Mouse (Mus musculus): ENCODE measurements around the gene Pdxp. TPM values are rescaled to one million over a fixed set of nuclear protein-coding genes. Genes with fewer than 3 reads are reported as not detected.
A peak's percentile ranks its signal among the peaks of the same experiment; 100 is the strongest.

The Pdxp gene
- polyA plus RNA-seq, 1 experiment from 2014 or later = 21.9 TPM

- H3K4me2 ChIP-seq = no peak overlapping the region
- no peak overlapping the region for H3K9ac ChIP-seq
- no peak overlapping the region for H3K27ac ChIP-seq (ENCODE audit: low read depth)
- no peaks in the 10 kb centered on the region for H3K4me1 ChIP-seq (ENCODE audit: insufficient read depth)
- ATAC-seq (ENCODE audit: insufficient read depth) = no peak
- no peak for TF ChIP-seq CTCF (IDR thresholded peaks at IDR 0.05; ENCODE audit: low read depth)
- H3K27me3 ChIP-seq (ENCODE audit: insufficient read depth, low read length) = no peaks in the 10 kb centered on the region
- 71% methylated on average over 7 of the region's 7 CpGs for WGBS
- H3K9me3 ChIP-seq (ENCODE audit: low read depth, low read length) = no peaks in the 10 kb centered on the region
- peaks cover 84% of the 10 kb centered on the region for H3K36me3 ChIP-seq (ENCODE audit: insufficient read depth)
- H3K4me3 ChIP-seq (ENCODE audit: low read depth, low read length) = no peak overlapping the region
- DNase-seq = no peak
Observed at GRCm38 (mm10) chr15:78908399-78908798, 5.3 kb upstream of the Pdxp start.

DNA sequence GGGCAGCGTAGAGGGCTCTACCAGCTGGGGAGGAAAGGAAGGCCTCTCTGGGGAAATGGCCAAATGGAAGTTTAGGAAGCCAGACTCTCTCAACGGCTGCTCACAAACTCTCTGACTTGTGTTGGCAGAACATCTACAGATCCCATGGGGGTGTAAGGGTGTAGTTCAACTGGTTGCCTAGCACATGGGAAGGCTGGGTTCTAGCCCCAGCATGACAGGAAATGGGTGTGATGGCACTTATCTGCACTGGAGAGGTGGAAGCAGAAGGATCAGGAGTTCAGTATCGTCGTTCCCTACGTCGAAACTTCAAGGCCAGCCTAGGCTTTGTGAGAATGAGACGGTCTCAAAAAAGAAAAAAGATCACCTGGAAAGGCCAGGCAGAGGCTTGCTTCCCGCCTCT lies 4.7 kb upstream of the Pdxp start:
- 82% methylated on average over 8 of the region's 8 CpGs for WGBS
- Histone ChIP-seq H3K9me3 (ENCODE audit: low read depth, low read length) (no peaks in the 10 kb centered on the region), H3K4me2 (no peak overlapping the region), H3K4me1 (ENCODE audit: insufficient read depth) (no peaks in the 10 kb centered on the region), H3K4me3 (ENCODE audit: low read depth, low read length) (no peak overlapping the region), H3K36me3 (ENCODE audit: insufficient read depth) (peaks cover 78% of the 10 kb centered on the region), H3K27me3 (ENCODE audit: insufficient read depth, low read length) (no peaks in the 10 kb centered on the region), H3K27ac (ENCODE audit: low read depth) (no peak overlapping the region), H3K9ac (no peak overlapping the region)
- no peak for DNase-seq
- ATAC-seq (ENCODE audit: insufficient read depth) = no peak
- no peak for TF ChIP-seq CTCF (IDR thresholded peaks at IDR 0.05; ENCODE audit: low read depth)

DNA sequence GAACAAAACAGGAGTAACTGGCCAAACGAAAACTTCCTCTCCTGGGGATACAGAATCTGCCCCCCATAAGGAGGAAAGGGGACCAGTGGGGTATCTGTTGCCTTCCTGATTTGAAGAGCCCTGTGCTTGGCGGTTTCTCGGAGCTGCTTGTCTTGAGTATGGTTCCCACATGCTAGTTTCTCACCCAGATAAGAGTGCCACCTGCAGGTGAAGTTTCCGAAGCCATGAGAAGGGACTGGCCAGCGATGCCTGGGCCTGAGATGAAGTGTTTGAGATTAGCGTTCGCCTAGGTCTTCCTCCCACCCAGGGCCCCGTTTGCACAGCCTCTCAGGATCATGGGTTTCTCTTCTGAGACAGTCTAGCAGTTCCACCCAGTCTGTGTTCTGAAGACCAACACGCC lies 1.7 kb upstream of the Pdxp start:
- H3K4me3 ChIP-seq (ENCODE audit: low read depth, low read length) = no peak overlapping the region
- TF ChIP-seq CTCF (IDR thresholded peaks at IDR 0.05; ENCODE audit: low read depth) = peak; percentile 59
- no peaks in the 10 kb centered on the region for H3K9me3 ChIP-seq (ENCODE audit: low read depth, low read length)
- peak; percentile 69 for DNase-seq
- ATAC-seq (ENCODE audit: insufficient read depth) = no peak
- peaks cover 51% of the 10 kb centered on the region for H3K36me3 ChIP-seq (ENCODE audit: insufficient read depth)
- H3K27ac ChIP-seq (ENCODE audit: low read depth) = no peak overlapping the region
- no peak overlapping the region for H3K4me2 ChIP-seq
- 36% methylated on average over 9 of the region's 9 CpGs for WGBS
- H3K27me3 ChIP-seq (ENCODE audit: insufficient read depth, low read length) = no peaks in the 10 kb centered on the region
- peaks cover 11% of the 10 kb centered on the region; the same call in 1 of the 2 replicates for H3K4me1 ChIP-seq (ENCODE audit: insufficient read depth)
- no peak overlapping the region for H3K9ac ChIP-seq

GRCm38 (mm10) chr15:78914091-78914822 lies 538 bp downstream of the Pdxp start:
- H3K27me3 ChIP-seq (ENCODE audit: insufficient read depth, low read length) = no peaks in the 10 kb centered on the region
- no peak; the same call in 1 of the 2 replicates for TF ChIP-seq CTCF (IDR thresholded peaks at IDR 0.05; ENCODE audit: low read depth)
- peak overlapping the region; percentile 72 for H3K9ac ChIP-seq
- H3K9me3 ChIP-seq (ENCODE audit: low read depth, low read length) = no peaks in the 10 kb centered on the region
- under 1% methylated on average over 83 of the region's 87 CpGs for WGBS
- H3K36me3 ChIP-seq (ENCODE audit: insufficient read depth) = peaks cover 48% of the 10 kb centered on the region
- ATAC-seq (ENCODE audit: insufficient read depth) (peak; percentile 65), DNase-seq (peak; percentile 47)
- peak overlapping the region; percentile 89 for H3K27ac ChIP-seq (ENCODE audit: low read depth)
- H3K4me2 ChIP-seq = peak overlapping the region; percentile 99
- peak overlapping the region; percentile 73 for H3K4me3 ChIP-seq (ENCODE audit: low read depth, low read length)
- H3K4me1 ChIP-seq (ENCODE audit: insufficient read depth) = peaks cover 11% of the 10 kb centered on the region; the same call in 1 of the 2 replicates

- ATAC-seq (ENCODE audit: insufficient read depth) = no peak
Observed at GRCm38 (mm10) chr15:78914823-78915659, 1.3 kb downstream of the Pdxp start.

GRCm38 (mm10) chr15:78915660-78916017 lies 1.9 kb downstream of the Pdxp start:
- 5% methylated on average over 8 of the region's 8 CpGs for WGBS
- peak overlapping the region; percentile 73 for H3K4me3 ChIP-seq (ENCODE audit: low read depth, low read length)
- H3K4me1 ChIP-seq (ENCODE audit: insufficient read depth) = peaks cover 11% of the 10 kb centered on the region; the same call in 1 of the 2 replicates
- DNase-seq = peak; percentile 91
- H3K27ac ChIP-seq (ENCODE audit: low read depth) = no peak overlapping the region
- 0 out of 2 replicates have a peak overlapping the region, but pooled peaks have one; percentile 72 for H3K9ac ChIP-seq
- peaks cover 37% of the 10 kb centered on the region for H3K36me3 ChIP-seq (ENCODE audit: insufficient read depth)
- TF ChIP-seq CTCF (IDR thresholded peaks at IDR 0.05; ENCODE audit: low read depth) = peak; percentile 98
- ATAC-seq (ENCODE audit: insufficient read depth) = peak; percentile 10; the same call in 1 of the 2 replicates
- H3K4me2 ChIP-seq = peak overlapping the region; percentile 99
- H3K27me3 ChIP-seq (ENCODE audit: insufficient read depth, low read length) = no peaks in the 10 kb centered on the region
- H3K9me3 ChIP-seq (ENCODE audit: low read depth, low read length) = no peaks in the 10 kb centered on the region

More at GRCm38 (mm10) chr15:78914823-78915659, 1.3 kb downstream of the Pdxp start:
- Histone ChIP-seq H3K4me1 (ENCODE audit: insufficient read depth) (peaks cover 11% of the 10 kb centered on the region; the same call in 1 of the 2 replicates), H3K27ac (ENCODE audit: low read depth) (no peak overlapping the region), H3K9me3 (ENCODE audit: low read depth, low read length) (no peaks in the 10 kb centered on the region), H3K27me3 (ENCODE audit: insufficient read depth, low read length) (no peaks in the 10 kb centered on the region), H3K9ac (peak overlapping the region; percentile 72), H3K4me2 (peak overlapping the region; percentile 99), H3K4me3 (ENCODE audit: low read depth, low read length) (peak overlapping the region; percentile 73), H3K36me3 (ENCODE audit: insufficient read depth) (peaks cover 43% of the 10 kb centered on the region)
- no peak for TF ChIP-seq CTCF (IDR thresholded peaks at IDR 0.05; ENCODE audit: low read depth)
- DNase-seq = no peak
- 45% methylated on average over 8 of the region's 8 CpGs for WGBS
